Mouse (Mus musculus): Measurements from ENCODE around the gene Banf1. TPM values are rescaled to one million over a fixed set of nuclear protein-coding genes. Genes with fewer than 3 reads are reported as not detected.

The Banf1 gene
- total RNA-seq, 4 experiments from 2014 or later, result 122 to 146 (median 135) TPM

Other genes with a start within 250 kb of the Banf1 start
- 10 to 100 TPM; 60.6 to 68.9 (median 64.0) TPM for gene Klc2, start 248.6 kb downstream of the Banf1 start, total RNA-seq (2022)
- gene Pacs1, start 94.0 kb downstream of the Banf1 start, total RNA-seq (2022), result 1 to 10 TPM; 4.5 to 6.6 (median 5.4) TPM
- 10 to 100 TPM; 59.7 to 74.1 (median 62.9) TPM for gene Sf3b2, start 71.7 kb downstream of the Banf1 start, total RNA-seq (2022)
- under 1 TPM in 1 of 4 experiments, not detected in 3; 0.17 TPM for gene Gal3st3, start 68.8 kb downstream of the Banf1 start, total RNA-seq (2022)
- gene Catsper1, start 31.4 kb downstream of the Banf1 start, total RNA-seq (2022), result not detected
- gene Cst6, start 17.6 kb downstream of the Banf1 start, total RNA-seq (2022), result 10 to 100 TPM; 44.0 to 55.9 (median 44.9) TPM
- 10 to 100 TPM; 16.3 to 18.8 (median 17.9) TPM for gene Eif1ad, start 427 bp downstream of the Banf1 start, total RNA-seq (2022)
- 10 to 100 TPM; 40.2 to 52.1 (median 45.3) TPM for gene Sart1, start 21.5 kb upstream of the Banf1 start, total RNA-seq (2022)
- 1 to 10 TPM in 3 of 4 experiments, under 1 TPM in 1; 0.96 to 2.4 (median 2.0) TPM for gene Tsga10ip, start 35.4 kb upstream of the Banf1 start, total RNA-seq (2022)
- 100 to 1,000 TPM; 727 to 752 (median 743) TPM for gene Drap1, start 57.8 kb upstream of the Banf1 start, total RNA-seq (2022)
- gene AI837181, start 58.0 kb upstream of the Banf1 start, total RNA-seq (2022), result 10 to 100 TPM; 33.7 to 38.3 (median 35.8) TPM
- not detected for gene Fosl1, start 80.4 kb upstream of the Banf1 start, total RNA-seq (2022)
- 1 to 10 TPM; 5.5 to 8.1 (median 6.3) TPM for gene Ccdc85b, start 90.7 kb upstream of the Banf1 start, total RNA-seq (2022)
- 10 to 100 TPM; 29.2 to 35.1 (median 32.8) TPM for gene Fibp, start 93.4 kb upstream of the Banf1 start, total RNA-seq (2022)
- gene Ctsw, start 101.3 kb upstream of the Banf1 start, total RNA-seq (2022), result not detected
- gene Efemp2, start 106.8 kb upstream of the Banf1 start, total RNA-seq (2022), result 1 to 10 TPM; 3.2 to 6.1 (median 3.8) TPM
- 10 to 100 TPM; 18.5 to 22.8 (median 21.2) TPM for gene Mus81, start 121.2 kb upstream of the Banf1 start, total RNA-seq (2022)
- gene Cfl1, start 123.3 kb upstream of the Banf1 start, total RNA-seq (2022), result 10 to 100 TPM; 44.8 to 57.2 (median 51.2) TPM
- under 1 TPM in 3 of 4 experiments, not detected in 1; 0.31 to 0.67 (median 0.47) TPM for gene 1700020D05Rik, start 136.6 kb upstream of the Banf1 start, total RNA-seq (2022)
- 1 to 10 TPM; 5.3 to 6.4 (median 5.9) TPM for gene Snx32, start 143.4 kb upstream of the Banf1 start, total RNA-seq (2022)
- gene Ovol1, start 193.5 kb upstream of the Banf1 start, total RNA-seq (2022), result not detected
- 1 to 10 TPM; 2.0 to 2.6 (median 2.5) TPM for gene Ap5b1, start 200.9 kb upstream of the Banf1 start, total RNA-seq (2022)
- gene Rnaseh2c, start 234.7 kb upstream of the Banf1 start, total RNA-seq (2022), result 10 to 100 TPM; 40.5 to 63.8 (median 50.9) TPM
- gene Kat5, start 243.1 kb upstream of the Banf1 start, total RNA-seq (2022), result 10 to 100 TPM; 17.2 to 23.9 (median 21.6) TPM